Mouse (Mus musculus) gastrocnemius, postnatal 10 days (tissue): ENCODE data around the gene Trpd52l3. TPM values are rescaled to one million over a fixed set of nuclear protein-coding genes. Genes with fewer than 3 reads are reported as not detected.
A peak's percentile ranks its signal among the peaks of the same experiment; 100 is the strongest.
"Not testable (repeated sequence)": the region's sequence is repeated elsewhere in the genome, so short reads cannot be mapped to it uniquely, and the experiment has no call there.

Source experiments
- DNase-seq: peaks from one replicate; pipeline ENCODE4 v3.0.0; 2021; ENCODE audit warnings: mixed read lengths
- long read RNA-seq, 2 experiments: library from polyadenylated mRNA; stranded (forward); transcript quantifications; one replicate each; pipeline ENCODE4 v2.0.0; 2021
- total RNA-seq, 2 experiments: library from RNA; stranded (reverse); gene quantifications; 2 replicates each; pipeline ENCODE4 v1.2.3; 2021

Trpd52l3 gene
- total RNA-seq: not detected
- long read RNA-seq, experiment 1: 0 reads
- long read RNA-seq, experiment 2: 0 reads

DNA sequence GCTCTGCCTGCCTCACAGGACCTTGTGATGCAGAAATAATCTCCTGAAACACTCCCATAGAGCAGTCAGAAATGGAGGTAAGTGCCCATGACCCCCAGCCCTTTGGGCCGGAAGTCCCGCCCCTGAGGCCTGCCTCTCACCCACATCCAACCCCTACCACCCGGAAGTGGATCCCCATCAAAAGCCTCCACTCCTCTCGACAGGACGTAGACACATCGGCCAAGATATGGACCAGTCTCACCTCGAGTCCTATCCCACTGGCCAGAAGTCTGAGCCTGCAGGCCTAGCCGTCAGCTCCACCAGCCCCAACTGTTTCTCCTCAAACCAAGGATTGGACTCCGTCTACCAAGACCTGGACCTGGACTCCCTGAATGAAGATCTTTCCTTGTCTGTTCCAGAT lies at the start of gene Trpd52l3:
Gene Trpd52l3 (plus strand): TSS at position 170 of the 400 bp plus-strand sequence.
- DNase-seq: no peak

DNA sequence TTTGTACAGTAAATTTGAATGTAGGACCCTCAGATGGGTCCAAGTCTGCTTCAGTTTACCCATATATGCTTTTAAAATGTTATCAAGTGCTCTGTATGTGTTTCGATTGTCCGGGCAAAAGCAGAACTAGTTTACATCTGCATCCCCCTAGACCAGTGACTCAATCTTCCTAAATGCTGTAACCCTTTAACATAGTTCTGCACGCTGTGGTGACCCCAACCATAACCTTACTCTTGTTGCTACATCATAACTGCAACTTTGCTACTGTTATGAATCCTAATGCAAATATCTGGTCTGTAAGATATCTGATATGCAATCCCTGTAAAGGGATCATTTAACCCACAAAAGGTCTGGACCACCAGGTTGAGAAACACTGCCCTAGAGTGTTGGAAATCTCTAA lies 49.8 kb upstream of the Trpd52l3 start:
- no peak for DNase-seq

- DNase-seq: no peak
Observed at GRCm38 (mm10) chr19:29955454-29955853, 48.1 kb upstream of the Trpd52l3 start.

DNA sequence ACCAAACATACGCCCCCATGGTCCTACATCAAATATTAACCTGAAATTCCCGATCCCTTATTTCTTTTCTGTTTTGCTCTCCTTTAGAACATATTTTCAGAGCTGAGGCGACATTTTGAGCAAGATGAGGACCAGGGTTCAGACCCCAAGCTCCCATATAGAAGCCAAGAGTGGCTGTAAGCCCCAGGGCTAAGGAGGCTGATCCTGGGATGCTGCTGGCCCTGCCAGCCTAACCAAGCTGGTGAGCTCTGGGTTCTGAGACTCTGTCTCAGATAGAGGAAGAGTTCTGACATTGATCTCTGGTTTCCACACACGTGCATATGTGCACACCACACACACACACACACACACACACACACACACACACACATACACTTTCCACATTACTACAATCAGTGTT lies 42.7 kb upstream of the Trpd52l3 start:
- no peak for DNase-seq

DNA sequence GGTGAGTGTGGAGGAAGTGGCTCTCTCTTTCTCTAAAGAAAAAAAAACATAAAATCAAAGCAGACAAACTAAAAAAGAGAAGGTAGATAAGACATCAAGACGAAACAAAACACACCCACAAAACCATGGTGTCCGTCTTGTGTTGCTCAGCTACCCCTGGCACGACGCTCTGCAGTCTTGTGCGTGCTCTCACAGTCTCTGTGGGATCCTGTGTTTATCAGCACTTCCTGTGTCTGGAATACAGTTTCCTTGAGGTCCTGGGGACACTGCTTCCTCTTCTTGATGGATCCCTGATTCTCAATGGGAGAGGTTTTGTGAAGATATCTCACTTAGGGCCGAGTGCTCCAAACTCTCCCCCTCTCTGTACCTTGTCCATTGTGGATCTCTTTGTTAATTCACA lies 41.7 kb upstream of the Trpd52l3 start:
- no peak for DNase-seq

GRCm38 (mm10) chr19:29963598-29964092 lies 39.9 kb upstream of the Trpd52l3 start:
- no peak for DNase-seq

DNA sequence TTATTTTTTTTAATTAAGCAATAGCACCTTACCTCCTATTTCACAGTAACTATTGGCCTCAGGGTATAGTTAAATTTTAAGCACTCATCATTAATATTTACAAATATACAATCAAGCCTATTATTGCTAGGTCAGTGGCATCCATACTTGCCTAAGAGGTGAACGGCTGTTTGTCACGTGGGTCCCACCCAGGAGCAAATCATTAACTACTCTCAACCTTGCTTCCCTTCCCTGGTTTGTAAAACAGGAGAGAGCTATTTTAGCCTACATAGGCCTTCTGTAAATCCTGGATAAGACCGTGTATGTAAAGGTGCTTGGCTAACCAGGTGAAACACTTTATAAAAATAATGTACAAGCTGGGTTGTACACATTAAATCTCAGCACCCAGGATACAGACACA lies 35.6 kb upstream of the Trpd52l3 start:
- no peak for DNase-seq

DNA sequence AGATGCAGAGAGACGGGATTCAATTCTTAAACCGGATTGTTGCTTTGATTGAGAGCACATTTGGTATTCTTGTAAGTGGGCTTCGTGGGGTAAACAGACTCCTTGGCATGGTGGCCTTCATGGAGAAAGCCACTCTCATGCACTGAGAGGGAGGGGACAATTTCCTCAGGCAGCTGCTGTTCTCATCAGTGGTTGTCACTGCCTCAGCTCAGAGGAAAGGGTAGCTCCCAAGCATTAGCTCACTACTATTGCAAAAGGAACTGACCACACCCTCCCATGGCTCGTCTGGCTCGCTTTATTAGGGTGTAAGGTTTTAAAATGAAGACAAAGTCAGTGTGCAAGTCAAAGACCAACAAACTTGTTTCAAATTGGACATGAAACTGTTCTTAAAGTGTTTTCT lies 30.2 kb upstream of the Trpd52l3 start:
- no peak for DNase-seq

- no peak for DNase-seq
Observed at GRCm38 (mm10) chr19:29978847-29979246, 24.7 kb upstream of the Trpd52l3 start.

DNA sequence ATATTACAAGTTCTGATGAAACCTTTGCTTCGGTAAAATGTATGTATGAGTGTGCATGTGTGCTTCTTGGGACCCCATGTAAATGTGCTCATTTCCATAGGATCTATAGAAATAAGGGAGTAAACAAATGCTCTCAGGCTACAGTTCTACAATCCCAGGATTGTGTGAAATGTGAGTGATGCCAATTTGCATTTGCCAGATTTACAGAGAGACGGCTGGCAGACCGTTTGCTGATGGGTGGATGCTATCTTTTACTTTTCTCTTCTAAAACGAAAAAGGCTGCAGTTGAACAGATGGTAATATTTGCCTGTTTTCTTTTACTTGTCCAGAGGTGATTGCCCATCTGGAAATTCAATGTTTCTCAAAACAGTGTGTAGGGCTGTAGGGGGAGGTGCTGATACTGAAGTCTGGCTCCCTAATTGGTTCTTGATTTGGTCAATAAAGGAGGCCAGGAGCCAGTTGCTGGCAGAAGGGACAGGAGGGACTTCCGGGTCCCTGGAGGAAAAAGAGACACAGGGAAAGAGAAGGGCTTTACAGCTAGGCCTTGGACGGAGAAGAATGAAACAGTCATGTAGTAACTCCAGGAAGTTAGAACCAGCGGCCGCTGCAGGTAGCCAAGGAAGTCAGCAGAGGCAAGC lies 24.0 kb upstream of the Trpd52l3 start:
- DNase-seq: no peak

- DNase-seq: peak; percentile 13
Observed at GRCm38 (mm10) chr19:29984208-29985005, 19.2 kb upstream of the Trpd52l3 start.

DNA sequence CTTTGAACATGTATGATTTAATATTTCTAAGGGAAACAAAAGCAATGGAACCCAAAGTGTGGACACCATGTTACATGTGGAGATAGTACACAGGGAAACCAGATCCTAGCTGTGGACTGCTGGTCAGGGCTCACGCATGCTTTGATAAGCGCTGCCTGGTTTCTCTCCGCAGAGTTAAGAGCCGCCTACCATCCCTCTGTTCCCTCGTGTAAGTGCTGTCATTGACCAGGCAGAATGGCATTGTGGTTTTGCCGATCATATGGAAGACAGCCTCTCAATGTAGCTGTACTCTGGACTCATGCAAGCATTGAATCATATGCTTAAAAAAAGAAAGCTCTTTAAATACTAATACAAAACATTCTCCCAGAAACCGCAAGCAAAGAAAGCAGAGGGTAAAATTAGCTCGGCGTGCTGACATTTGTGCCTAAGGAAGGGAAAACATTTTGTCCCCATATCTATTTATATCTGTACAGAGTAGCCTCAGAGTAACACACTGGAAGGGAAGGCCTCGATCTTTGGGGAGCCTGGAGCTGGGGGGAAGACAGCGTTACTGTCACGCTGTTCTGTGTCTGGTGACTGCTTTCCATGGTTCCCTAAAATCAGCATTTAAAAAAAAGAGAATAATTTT lies 17.0 kb upstream of the Trpd52l3 start:
- DNase-seq: no peak

DNA sequence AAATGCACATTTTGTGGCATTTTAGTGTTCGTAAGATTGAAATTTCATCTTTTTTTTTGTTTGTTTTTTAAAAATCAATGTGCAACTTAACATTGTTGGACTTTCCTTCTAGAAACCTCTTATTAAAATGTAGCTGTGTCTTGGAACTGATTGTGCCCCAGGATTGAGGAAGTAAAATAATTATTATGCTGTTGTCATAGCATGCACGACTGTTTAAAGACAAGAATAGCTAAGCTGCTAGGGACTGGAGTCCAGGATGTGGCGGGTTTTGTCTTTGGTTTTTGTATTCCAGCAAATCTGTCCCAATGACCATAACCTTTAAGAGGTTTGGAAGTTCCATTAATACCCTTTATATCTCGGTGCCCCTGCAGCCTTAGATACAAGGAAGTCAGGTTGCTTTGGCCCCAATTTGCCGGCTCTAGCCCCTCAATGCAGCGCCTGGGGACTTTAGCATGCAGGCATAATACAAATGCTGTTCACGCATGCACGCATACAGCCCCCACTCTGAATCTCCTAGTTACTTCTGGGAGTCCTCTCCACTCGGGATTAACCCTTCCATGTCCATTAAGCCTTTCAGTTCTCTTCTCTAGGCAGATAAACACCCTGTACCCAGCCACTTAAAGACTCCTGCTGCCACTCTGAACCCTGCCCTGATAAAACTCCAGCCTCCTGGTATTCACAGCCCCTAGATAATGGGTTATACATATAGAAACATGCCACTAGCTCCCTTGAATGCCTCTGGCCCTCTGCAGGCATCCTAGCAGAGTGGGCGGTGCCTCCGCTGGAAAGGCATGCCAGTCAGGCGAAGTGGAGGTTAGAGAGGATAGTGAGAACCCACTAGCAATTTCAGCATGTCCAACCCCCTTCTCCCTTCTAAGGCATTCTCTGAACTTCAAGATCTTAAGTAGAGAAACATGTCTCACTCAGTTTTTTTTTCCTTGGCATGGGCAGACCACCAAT lies 2.9 kb upstream of the Trpd52l3 start:
- DNase-seq: no peak

DNA sequence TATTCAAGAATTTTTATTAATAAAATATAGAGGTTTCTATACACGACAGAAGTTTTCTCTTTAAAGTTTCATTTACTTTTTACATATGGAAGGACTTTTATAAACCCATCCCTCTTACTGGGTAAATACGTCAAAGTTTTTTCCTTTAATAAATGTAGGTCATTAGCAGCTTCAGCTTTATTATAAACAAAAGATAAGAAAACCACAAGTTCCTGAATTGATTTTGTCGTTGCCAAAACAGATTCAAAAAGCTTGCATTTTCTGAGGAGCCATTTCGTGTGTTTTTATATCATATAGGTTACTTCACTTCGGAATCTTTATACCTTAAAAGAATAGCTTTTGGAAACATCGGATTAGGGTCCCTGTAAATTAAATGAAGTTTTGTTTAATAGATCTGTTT lies 2.0 kb upstream of the Trpd52l3 start:
- no peak for DNase-seq

DNA sequence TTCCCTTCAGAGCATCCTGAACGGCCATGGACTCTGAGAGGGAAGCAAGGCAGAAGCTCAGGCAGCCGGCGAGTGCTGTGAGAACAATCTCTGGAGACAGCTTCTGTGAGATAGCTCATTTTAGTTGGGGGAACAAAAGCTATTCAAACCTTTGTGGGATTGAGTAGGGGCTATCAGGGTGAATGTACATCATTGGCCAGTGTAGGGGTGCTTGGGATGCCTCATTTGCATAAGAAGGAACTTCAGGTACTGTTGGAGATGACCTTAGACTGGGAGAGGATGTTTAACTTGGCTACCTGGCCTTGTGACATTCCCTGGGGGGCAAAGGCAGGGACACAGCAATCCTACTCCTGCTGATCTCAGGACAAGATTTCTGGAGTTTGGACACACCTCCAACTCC lies 2.8 kb downstream of the Trpd52l3 start:
- no peak for DNase-seq

DNA sequence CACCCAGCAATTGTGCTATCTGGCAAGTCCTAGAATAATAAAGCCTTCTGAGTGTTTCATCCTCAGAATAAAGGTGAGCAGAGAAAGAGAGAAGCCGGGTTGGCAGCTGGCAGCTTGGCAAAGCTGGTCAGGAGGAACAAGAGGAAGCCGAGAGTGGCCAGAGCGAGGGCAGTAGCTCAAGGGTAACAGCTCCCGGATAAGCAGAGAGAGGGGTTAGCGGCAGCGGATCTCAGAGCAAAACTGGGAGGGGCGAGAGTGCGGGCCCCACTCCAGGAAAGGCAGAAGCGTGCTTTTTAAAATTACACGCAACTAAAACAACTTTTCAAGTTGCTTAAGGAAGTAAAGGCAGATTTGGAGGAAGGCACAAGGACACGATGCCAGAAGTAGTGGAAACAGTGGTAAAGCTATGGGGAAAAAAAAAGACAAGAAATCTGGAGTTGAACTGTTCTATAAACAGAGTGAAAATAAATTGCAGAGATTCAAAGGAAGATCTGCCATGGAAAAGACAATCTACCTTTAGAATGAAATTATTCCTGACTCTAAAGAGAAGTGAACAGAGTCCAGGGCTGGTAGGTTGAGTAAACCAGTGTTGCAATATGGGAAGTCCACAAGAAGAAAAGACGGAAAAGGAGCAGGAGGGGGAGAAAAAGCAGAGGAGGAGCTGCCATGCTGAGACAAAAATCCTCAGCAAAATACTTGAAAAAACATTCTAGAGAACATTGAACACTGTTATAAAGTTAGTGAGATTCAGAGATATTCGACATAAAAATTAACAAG lies 7.1 kb downstream of the Trpd52l3 start:
- no peak for DNase-seq

DNA sequence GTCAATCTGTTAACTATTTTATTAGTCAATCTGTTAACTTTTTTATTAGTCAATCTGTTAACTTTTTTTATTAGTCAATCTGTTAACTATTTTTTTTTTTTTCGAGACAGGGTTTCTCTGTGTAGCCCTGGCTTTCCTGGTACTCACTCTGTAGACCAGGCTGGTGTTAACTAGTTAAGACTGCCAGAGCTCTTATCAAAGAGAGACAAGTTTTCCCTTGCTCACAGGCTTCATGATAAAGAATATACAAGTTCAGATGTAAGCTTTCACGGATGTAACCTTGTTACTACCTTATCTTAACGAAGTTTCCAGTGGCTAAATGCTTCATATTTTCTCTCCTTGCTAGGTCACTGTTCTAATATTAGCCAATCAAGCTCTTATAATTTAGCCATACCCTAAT lies 10.7 kb downstream of the Trpd52l3 start:
- DNase-seq: no peak

DNA sequence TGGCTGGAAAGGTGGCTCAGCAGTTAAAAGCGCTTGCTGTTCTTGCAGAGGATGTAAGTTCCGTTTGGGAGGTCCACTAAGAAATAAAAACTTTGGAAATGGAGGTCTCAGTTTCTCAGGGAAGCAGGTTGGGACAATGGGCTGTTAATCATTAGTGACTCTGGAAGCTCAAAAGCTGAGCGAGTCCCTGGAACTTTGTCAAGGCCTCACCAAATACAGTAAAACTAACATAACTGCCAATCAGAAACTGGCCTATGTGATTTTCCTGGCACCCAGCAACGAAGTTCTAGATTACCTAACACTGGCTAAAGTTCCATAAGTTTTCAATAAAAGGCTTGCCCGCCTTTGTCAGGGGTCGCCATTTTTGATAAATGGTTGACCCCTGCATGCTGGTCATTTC lies 12.6 kb downstream of the Trpd52l3 start:
- DNase-seq: no peak

DNA sequence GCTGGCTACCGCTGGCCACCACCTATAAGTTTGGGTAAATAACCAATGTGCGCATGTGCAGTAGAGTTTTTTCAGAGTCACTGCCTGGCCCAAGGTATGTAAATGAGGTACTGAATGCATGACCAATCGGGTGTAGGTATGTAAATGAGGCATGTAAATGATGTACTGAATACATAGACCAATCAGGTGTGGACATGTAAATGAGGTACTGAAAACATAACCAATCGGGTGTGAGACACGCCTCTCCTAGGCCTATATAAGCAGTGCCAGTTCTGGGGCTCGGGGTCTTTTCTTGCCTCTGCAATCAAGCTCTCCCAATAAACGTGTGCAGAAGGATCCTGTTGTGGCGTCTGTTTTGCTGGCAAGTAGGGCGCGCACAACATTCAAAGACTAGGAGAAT lies 19.8 kb downstream of the Trpd52l3 start:
- not testable (repeated sequence) for DNase-seq

GRCm38 (mm10) chr19:30029002-30029710 lies 25.6 kb downstream of the Trpd52l3 start:
- DNase-seq: no peak
